Mouse (Mus musculus) ES-Bruce4 (cell line): ENCODE results near the gene Vipr1. TPM values are rescaled to one million over a fixed set of nuclear protein-coding genes. Genes with fewer than 3 reads are reported as not detected.

ENCODE experiments used
- H3K27ac ChIP-seq: 2 replicates; pipeline ENCODE4 v1.5.1; 2012; ENCODE audit warnings: low read length, inconsistent platforms; ENCODE audit not compliant: insufficient read depth
- H3K27me3 ChIP-seq: 2 replicates; pipeline ENCODE4 v1.6.1; 2012; ENCODE audit warnings: mild to moderate bottlenecking, low read length, inconsistent platforms; ENCODE audit not compliant: control insufficient read depth, poor library complexity, insufficient read depth, severe bottlenecking
- H3K36me3 ChIP-seq: 2 replicates; pipeline ENCODE4 v1.6.1; 2012; ENCODE audit warnings: inconsistent platforms, mild to moderate bottlenecking, low read length, moderate library complexity; ENCODE audit not compliant: control insufficient read depth, poor library complexity, insufficient read depth, severe bottlenecking
- H3K4me1 ChIP-seq: one replicate; pipeline ENCODE4 v1.8.1; 2011; ENCODE audit warnings: low read length; ENCODE audit not compliant: control insufficient read depth, insufficient read depth
- H3K4me3 ChIP-seq: 2 replicates; pipeline ENCODE4 v1.5.1; 2011; ENCODE audit warnings: low read depth, mild to moderate bottlenecking, low read length
- H3K9ac ChIP-seq: 2 replicates; pipeline ENCODE4 v1.6.1; 2012; ENCODE audit warnings: low read depth, mild to moderate bottlenecking, inconsistent platforms; ENCODE audit not compliant: poor library complexity, severe bottlenecking
- H3K9me3 ChIP-seq: replicated peaks from 2 replicates; pipeline ENCODE4 v1.6.1; 2012; ENCODE audit warnings: mild to moderate bottlenecking, low read length, inconsistent platforms; ENCODE audit not compliant: control insufficient read depth, poor library complexity, insufficient read depth, severe bottlenecking
- CTCF ChIP-seq: IDR thresholded peaks from one replicate; pipeline ENCODE4 v1.8.1; 2011; ENCODE audit warnings: low read depth, low read length
- EP300 ChIP-seq: IDR thresholded peaks from 2 replicates; pipeline ENCODE4 v1.6.1; 2011; ENCODE audit warnings: low read depth, low read length; ENCODE audit not compliant: insufficient read depth
- POLR2A ChIP-seq: IDR thresholded peaks from one replicate; pipeline ENCODE4 v1.8.1; 2011; ENCODE audit warnings: low read length; ENCODE audit not compliant: insufficient read depth
- polyA plus RNA-seq: library from polyadenylated mRNA; stranded (reverse); fragments of >200 nt; gene quantifications from 2 replicates; pipeline ENCODE4 v1.2.4, GENCODE M21; 2011; ENCODE audit warnings: low read depth; ENCODE audit not compliant: missing spikeins, insufficient read depth, insufficient read length

The Vipr1 gene
- polyA plus RNA-seq, 1 experiment, result 0.28 TPM

DNA sequence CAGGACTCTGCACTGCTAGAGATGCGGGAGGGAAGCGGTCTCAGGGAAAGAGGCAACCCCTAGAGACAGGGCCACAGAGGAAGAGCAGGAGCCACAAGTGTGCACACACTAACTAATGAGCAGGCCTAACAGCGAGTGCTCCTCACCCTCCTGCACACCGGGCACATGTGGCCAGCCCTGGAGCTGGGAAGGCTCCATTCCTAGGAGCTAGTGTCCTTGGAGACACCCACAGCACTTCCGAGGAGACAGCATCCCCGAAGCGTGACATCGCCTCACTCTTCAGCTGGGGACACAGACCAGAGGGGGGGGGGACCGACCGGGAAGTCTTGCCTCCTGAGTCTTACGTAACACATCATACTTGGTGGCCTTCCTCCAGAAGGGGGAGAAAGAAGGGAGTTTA, 25.3 kb downstream of the Vipr1 start:
- no peaks in the 10 kb centered on the region for H3K9me3 ChIP-seq
- no peaks in the 10 kb centered on the region for H3K4me1 ChIP-seq
- H3K27me3 ChIP-seq, result no peaks in the 10 kb centered on the region

DNA sequence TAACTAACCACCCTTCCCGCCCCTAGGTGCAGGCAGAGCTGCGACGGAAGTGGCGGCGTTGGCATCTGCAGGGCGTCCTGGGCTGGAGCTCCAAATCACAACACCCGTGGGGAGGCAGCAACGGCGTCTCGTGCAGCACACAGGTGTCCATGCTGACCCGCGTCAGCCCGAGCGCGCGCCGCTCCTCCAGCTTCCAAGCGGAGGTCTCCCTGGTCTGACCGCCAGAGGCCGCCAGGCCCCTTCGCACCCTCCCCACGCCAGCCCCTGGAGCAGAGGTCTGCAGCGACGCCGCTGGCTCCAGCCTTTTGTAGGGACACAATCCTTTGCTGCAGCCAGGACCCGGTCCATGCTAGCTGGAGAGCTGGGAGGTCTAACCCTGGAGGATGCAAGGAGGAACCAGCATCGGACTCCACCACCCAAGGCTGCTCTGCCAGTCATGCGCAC, 26.9 kb downstream of the Vipr1 start:
- H3K9me3 ChIP-seq, result no peaks in the 10 kb centered on the region
- H3K36me3 ChIP-seq, result no peaks in the 10 kb centered on the region
- peak overlapping the region; percentile 37 for H3K4me3 ChIP-seq
- no peak overlapping the region for H3K9ac ChIP-seq
- TF ChIP-seq CTCF (peak; percentile 67), EP300 (no peak)
- H3K4me1 ChIP-seq, result no peaks in the 10 kb centered on the region
- H3K27me3 ChIP-seq, result no peaks in the 10 kb centered on the region
- H3K27ac ChIP-seq, result no peak overlapping the region

More for the DNA sequence above, 25.3 kb downstream of the Vipr1 start:
- TF ChIP-seq CTCF (no peak), POLR2A (no peak), EP300 (no peak)
- no peaks in the 10 kb centered on the region for H3K36me3 ChIP-seq
- no peak overlapping the region for H3K9ac ChIP-seq
- H3K4me3 ChIP-seq, result no peak overlapping the region
- H3K27ac ChIP-seq, result no peak overlapping the region

DNA sequence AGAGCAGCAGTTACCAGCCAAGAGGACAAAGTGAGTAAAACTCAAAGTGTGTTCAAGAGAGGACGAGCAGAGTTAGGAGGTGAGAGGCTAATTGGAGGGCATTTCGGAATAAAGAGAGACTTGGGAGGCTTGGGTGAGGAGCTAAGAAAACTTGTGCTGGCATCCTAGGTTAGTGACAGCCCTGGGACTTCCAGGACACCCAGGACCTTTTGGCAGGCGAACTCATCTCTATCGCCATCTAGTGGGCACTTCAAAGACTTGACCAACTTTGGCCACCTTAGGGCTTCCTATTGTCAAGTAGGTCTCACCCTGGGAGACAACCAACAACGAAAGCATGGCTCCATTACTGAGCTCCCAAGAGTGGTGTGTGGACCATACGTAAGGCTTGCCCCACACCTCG, 28.8 kb downstream of the Vipr1 start:
- no peaks in the 10 kb centered on the region for H3K36me3 ChIP-seq
- H3K27me3 ChIP-seq, result no peaks in the 10 kb centered on the region
- TF ChIP-seq CTCF (peak; percentile 72), POLR2A (no peak)

DNA sequence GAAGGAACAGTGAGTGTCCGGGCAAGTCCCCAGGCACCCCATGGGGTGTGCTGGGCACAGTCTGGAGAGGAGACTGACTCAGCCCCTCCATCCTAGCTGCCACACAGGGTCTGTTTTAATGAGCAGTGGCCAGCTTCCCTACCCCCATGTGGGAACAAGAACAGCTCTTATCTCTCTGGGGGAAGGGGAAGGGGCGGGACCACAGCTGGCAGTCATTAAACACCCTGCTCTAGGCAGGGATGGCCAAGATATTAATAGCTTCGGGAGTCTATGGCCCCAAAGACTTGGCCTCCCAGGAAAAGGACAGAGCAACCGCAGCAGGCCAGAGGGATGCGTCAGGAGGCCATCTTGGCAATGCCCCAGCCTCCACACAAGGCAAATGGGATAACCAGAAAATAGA, 29.8 kb downstream of the Vipr1 start:
- Histone ChIP-seq H3K27me3 (no peaks in the 10 kb centered on the region), H3K4me1 (no peaks in the 10 kb centered on the region), H3K36me3 (no peaks in the 10 kb centered on the region), H3K27ac (no peak overlapping the region), H3K9me3 (no peaks in the 10 kb centered on the region), H3K9ac (no peak overlapping the region), H3K4me3 (no peak overlapping the region)
- no peak for TF ChIP-seq EP300
- TF ChIP-seq POLR2A, result no peak
- no peak for TF ChIP-seq CTCF

More for the DNA sequence above, 28.8 kb downstream of the Vipr1 start:
- no peaks in the 10 kb centered on the region for H3K9me3 ChIP-seq
- no peaks in the 10 kb centered on the region for H3K4me1 ChIP-seq
- H3K27ac ChIP-seq, result no peak overlapping the region
- H3K4me3 ChIP-seq, result no peak overlapping the region
- H3K9ac ChIP-seq, result no peak overlapping the region

DNA sequence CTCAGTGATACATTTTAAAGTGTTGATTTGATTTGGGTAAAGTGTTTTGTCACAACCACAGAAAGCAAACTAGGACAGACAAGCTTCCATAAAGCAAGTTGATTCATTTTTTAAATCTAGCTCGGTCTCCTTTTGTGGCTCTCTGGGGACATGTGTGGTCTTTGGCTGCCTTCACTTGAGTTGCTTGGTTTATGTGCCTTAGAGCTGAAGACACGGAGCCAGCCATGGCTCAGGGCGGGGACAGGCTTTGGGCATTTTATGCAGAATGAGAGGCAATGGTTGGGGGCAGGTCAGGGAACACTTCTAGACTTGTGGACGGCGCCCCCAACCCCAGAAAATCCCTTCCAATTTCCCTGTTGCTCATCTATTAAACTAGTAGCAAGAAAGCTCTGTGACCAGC, 31.2 kb downstream of the Vipr1 start:
- TF ChIP-seq CTCF, result no peak
- TF ChIP-seq POLR2A, result no peak
- no peak for TF ChIP-seq EP300
- Histone ChIP-seq H3K9ac (no peak overlapping the region), H3K4me3 (no peak overlapping the region), H3K27me3 (no peaks in the 10 kb centered on the region), H3K36me3 (no peaks in the 10 kb centered on the region), H3K9me3 (no peaks in the 10 kb centered on the region), H3K4me1 (no peaks in the 10 kb centered on the region), H3K27ac (no peak overlapping the region)

DNA sequence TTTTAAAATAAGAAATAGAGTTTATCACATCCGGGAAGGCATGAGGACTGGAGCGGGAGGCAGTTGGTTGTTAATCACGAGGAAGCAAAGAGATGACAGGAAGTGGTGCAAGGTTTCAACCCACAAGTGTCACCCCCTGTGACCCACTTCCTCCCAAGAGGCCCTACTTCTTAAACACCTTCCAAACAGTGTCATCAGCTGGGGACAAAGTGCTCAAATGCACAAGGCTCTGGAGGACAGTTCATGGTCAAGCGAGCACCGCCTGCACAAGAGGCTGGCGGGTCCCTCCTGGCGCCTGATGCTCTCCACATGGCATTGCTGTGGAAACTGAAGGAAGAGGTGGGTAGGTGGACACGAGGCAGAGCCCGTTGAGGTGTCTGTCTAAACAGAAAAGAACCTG, 32.5 kb downstream of the Vipr1 start:
- Histone ChIP-seq H3K4me3 (no peak overlapping the region), H3K27ac (no peak overlapping the region), H3K27me3 (no peaks in the 10 kb centered on the region), H3K9ac (no peak overlapping the region), H3K36me3 (no peaks in the 10 kb centered on the region), H3K9me3 (no peaks in the 10 kb centered on the region), H3K4me1 (no peaks in the 10 kb centered on the region)
- TF ChIP-seq EP300, result no peak
- no peak for TF ChIP-seq CTCF
- no peak for TF ChIP-seq POLR2A
